14 mouse cellular contexts compared by ENCODE assay signal in genomic region chr3:97932771-97933170, GRCm38 (mm10). TPM values are rescaled to one million over a fixed set of nuclear protein-coding genes. Genes with fewer than 3 reads are reported as not detected.
DNase-seq lines count a peak whose midpoint lies in the region; ATAC-seq lines count a peak whose summit lies in the region.
"Had no signal": no experiment of that assay in that cellular context is flagged by ENCODE, and none has a peak within 500 bp of the region (broad histone marks: within the 10 kb centered on the region; RNA-seq: fewer than 3 reads in every experiment).

No protein-coding gene starts in this region.

- H3K9me3 ChIP-seq in forebrain, embryonic 10.5 days, result no peaks in the 10 kb centered on the region
- H3K9me3 ChIP-seq in forebrain, embryonic 16.5 days (ENCODE audit: control insufficient read depth, low read length), result no peaks in the 10 kb centered on the region
- H3K9me3 ChIP-seq in liver, embryonic 11.5 days (ENCODE audit: control insufficient read depth, low read length), result no peaks in the 10 kb centered on the region
- no peaks in the 10 kb centered on the region for H3K9me3 ChIP-seq in embryonic facial prominence, embryonic 10.5 days
- H3K9me3 ChIP-seq in liver, embryonic 15.5 days (replicated peaks), result no peaks in the 10 kb centered on the region
- H3K9me3 ChIP-seq: embryonic facial prominence, embryonic 15.5 days; hindbrain, embryonic 12.5 days; neural tube, embryonic 13.5 days had no signal

- no peaks in the 10 kb centered on the region for H3K36me3 ChIP-seq in forebrain, embryonic 10.5 days (replicated peaks)
- H3K36me3 ChIP-seq in forebrain, embryonic 16.5 days (ENCODE audit: control insufficient read depth, insufficient read depth), result no peaks in the 10 kb centered on the region
- no peaks in the 10 kb centered on the region; the same call in 1 of the 2 replicates for H3K36me3 ChIP-seq in liver, embryonic 11.5 days (ENCODE audit: control insufficient read depth, insufficient read depth, low read length)
- no peaks in the 10 kb centered on the region for H3K36me3 ChIP-seq in embryonic facial prominence, embryonic 10.5 days (replicated peaks)
- no peaks in the 10 kb centered on the region for H3K36me3 ChIP-seq in liver, embryonic 15.5 days (replicated peaks)
- H3K36me3 ChIP-seq: embryonic facial prominence, embryonic 15.5 days; hindbrain, embryonic 12.5 days; neural tube, embryonic 13.5 days had no signal

- H3K4me1 ChIP-seq in forebrain, embryonic 10.5 days, result peaks cover 58% of the 10 kb centered on the region
- peaks cover 12% of the 10 kb centered on the region for H3K4me1 ChIP-seq in forebrain, embryonic 16.5 days (replicated peaks; ENCODE audit: control insufficient read depth, insufficient read depth, low read length)
- H3K4me1 ChIP-seq in liver, embryonic 11.5 days (replicated peaks; ENCODE audit: control insufficient read depth, insufficient read depth, low read length), result peaks cover 44% of the 10 kb centered on the region
- peaks cover 75% of the 10 kb centered on the region for H3K4me1 ChIP-seq in embryonic facial prominence, embryonic 10.5 days
- H3K4me1 ChIP-seq in liver, embryonic 15.5 days (replicated peaks), result peaks cover 81% of the 10 kb centered on the region

- H3K4me2 ChIP-seq in forebrain, embryonic 16.5 days (ENCODE audit: low read length), result no peak overlapping the region
- H3K4me2 ChIP-seq in liver, embryonic 11.5 days, result peak overlapping the region; percentile 62
- peak overlapping the region; percentile 64 for H3K4me2 ChIP-seq in liver, embryonic 15.5 days

- WGBS in forebrain, embryonic 10.5 days, result 49% methylated on average over 11 of the region's 11 CpGs
- WGBS in forebrain, embryonic 16.5 days, result 55% methylated on average over 11 of the region's 11 CpGs
- WGBS in liver, embryonic 11.5 days, result 31% methylated on average over 11 of the region's 11 CpGs
- WGBS in embryonic facial prominence, embryonic 10.5 days, result 43% methylated on average over 11 of the region's 11 CpGs
- 21% methylated on average over 11 of the region's 11 CpGs for WGBS in liver, embryonic 15.5 days (ENCODE audit: insufficient replicate concordance)

- no peak overlapping the region for H3K4me3 ChIP-seq in forebrain, embryonic 10.5 days
- H3K4me3 ChIP-seq in forebrain, embryonic 16.5 days (replicated peaks; ENCODE audit: low read length), result no peak overlapping the region
- H3K4me3 ChIP-seq in liver, embryonic 11.5 days (ENCODE audit: low read depth, low read length), result no peak overlapping the region
- no peak overlapping the region for H3K4me3 ChIP-seq in embryonic facial prominence, embryonic 10.5 days
- H3K4me3 ChIP-seq in liver, embryonic 15.5 days (replicated peaks), result no peak overlapping the region
- H3K4me3 ChIP-seq: hindbrain, embryonic 12.5 days had no signal

- ATAC-seq in forebrain, embryonic 16.5 days, result no peak
- ATAC-seq in liver, embryonic 11.5 days (replicated peaks; ENCODE audit: low FRiP score), result no peak
- ATAC-seq in liver, embryonic 15.5 days (ENCODE audit: insufficient read depth), result no peak

- no peak for DNase-seq in forebrain, embryonic 10.5 days (ENCODE audit: extremely low spot score, low spot score)
- no peak for DNase-seq in liver, embryonic 11.5 days (ENCODE audit: low spot score)
- no peak for DNase-seq in liver
- DNase-seq in embryonic facial prominence, embryonic 10.5 days (ENCODE audit: low spot score), result no peak
- DNase-seq in testis, postnatal 10 days (ENCODE audit: low spot score), result no peak
- no peak for DNase-seq in frontal cortex, adult 2 months (ENCODE audit: extremely low spot score in 1 of 2, low spot score in 1 of 2)
- DNase-seq: cerebellum, postnatal 10 days; kidney, postnatal 10 days; layer of hippocampus, postnatal 36 days had no signal

- peaks cover 25% of the 10 kb centered on the region for H3K27me3 ChIP-seq in forebrain, embryonic 10.5 days (ENCODE audit: poor library complexity, severe bottlenecking)
- H3K27me3 ChIP-seq in forebrain, embryonic 16.5 days (replicated peaks; ENCODE audit: control insufficient read depth, insufficient read depth, low read length), result 0 out of 2 replicates have a peak, but pooled peaks cover 2% of the 10 kb centered on the region
- H3K27me3 ChIP-seq in liver, embryonic 11.5 days (replicated peaks; ENCODE audit: control insufficient read depth, insufficient read depth, low read length), result no peaks in the 10 kb centered on the region
- peaks cover 12% of the 10 kb centered on the region; the same call in 1 of the 2 replicates for H3K27me3 ChIP-seq in embryonic facial prominence, embryonic 10.5 days (replicated peaks; ENCODE audit: low read depth, poor library complexity, severe bottlenecking)
- H3K27me3 ChIP-seq in liver, embryonic 15.5 days, result no peaks in the 10 kb centered on the region
- H3K27me3 ChIP-seq: embryonic facial prominence, embryonic 15.5 days; neural tube, embryonic 13.5 days had no signal

- no peak overlapping the region for H3K9ac ChIP-seq in forebrain, embryonic 16.5 days (replicated peaks; ENCODE audit: low read depth, low read length)
- H3K9ac ChIP-seq in liver, embryonic 11.5 days (ENCODE audit: low read depth, low read length), result no peak overlapping the region
- no peak overlapping the region for H3K9ac ChIP-seq in liver, embryonic 15.5 days
- H3K9ac ChIP-seq: embryonic facial prominence, embryonic 15.5 days had no signal

- peak overlapping the region; percentile 56 for H3K27ac ChIP-seq in forebrain, embryonic 10.5 days
- no peak overlapping the region for H3K27ac ChIP-seq in forebrain, embryonic 16.5 days (ENCODE audit: low read length)
- H3K27ac ChIP-seq in liver, embryonic 11.5 days (ENCODE audit: low read depth, low read length), result no peak overlapping the region
- peak overlapping the region; percentile 65; the same call in 1 of the 2 replicates for H3K27ac ChIP-seq in embryonic facial prominence, embryonic 10.5 days (replicated peaks)
- 0 out of 2 replicates have a peak overlapping the region, but pooled peaks have one; percentile 41 for H3K27ac ChIP-seq in liver, embryonic 15.5 days (replicated peaks)
- H3K27ac ChIP-seq: embryonic facial prominence, embryonic 15.5 days; hindbrain, embryonic 12.5 days; neural tube, embryonic 13.5 days had no signal

RNA-seq across cellular contexts. Expression of gene Sec22b, which starts 31.8 kb away (rescaled TPM):
- 114 TPM in 2 replicates for polyA plus RNA-seq in forebrain, embryonic 10.5 days (2016; fragmentation: Nextera tagmentation; extraction: Ambion mirVana)
- polyA plus RNA-seq in forebrain, embryonic 16.5 days (2015; fragmentation: Nextera tagmentation; extraction: Ambion mirVana), result 108 and 110 TPM in 2 replicates
- 109 and 113 TPM in 2 replicates for polyA plus RNA-seq in liver, embryonic 11.5 days (2014; fragmentation: Nextera tagmentation; extraction: Ambion mirVana)
- 119 and 122 TPM in 2 replicates for polyA plus RNA-seq in embryonic facial prominence, embryonic 10.5 days (2016; fragmentation: Nextera tagmentation; extraction: Ambion mirVana)
- 57.9 and 61.2 TPM in 2 replicates for polyA plus RNA-seq in liver, embryonic 15.5 days (2015; fragmentation: Nextera tagmentation; extraction: Ambion mirVana)
- 63.2 and 65.8 TPM in 2 replicates for polyA plus RNA-seq in frontal cortex, adult 2 months (2012; rRNA removed)

RNA-seq across cellular contexts. Expression of gene Pde4dip, which starts 44.3 kb away (rescaled TPM):
- 18.5 and 18.7 TPM in 2 replicates for polyA plus RNA-seq in forebrain, embryonic 10.5 days (2016; fragmentation: Nextera tagmentation; extraction: Ambion mirVana)
- 82.1 and 83.9 TPM in 2 replicates for polyA plus RNA-seq in forebrain, embryonic 16.5 days (2015; fragmentation: Nextera tagmentation; extraction: Ambion mirVana)
- 16.8 and 16.9 TPM in 2 replicates for polyA plus RNA-seq in liver, embryonic 11.5 days (2014; fragmentation: Nextera tagmentation; extraction: Ambion mirVana)
- 27.0 and 28.2 TPM in 2 replicates for polyA plus RNA-seq in embryonic facial prominence, embryonic 10.5 days (2016; fragmentation: Nextera tagmentation; extraction: Ambion mirVana)
- 9.6 and 10.3 TPM in 2 replicates for polyA plus RNA-seq in liver, embryonic 15.5 days (2015; fragmentation: Nextera tagmentation; extraction: Ambion mirVana)
- polyA plus RNA-seq in frontal cortex, adult 2 months (2012; rRNA removed), result 108 and 109 TPM in 2 replicates

Comparison
In these comparisons a context has a peak if more than half of its experiments do, and no peak if none do; other contexts are left out.
1. H3K27ac ChIP-seq: peak in forebrain, embryonic 10.5 days (single experiment), embryonic facial prominence, embryonic 10.5 days (single experiment) and liver, embryonic 15.5 days (single experiment); none in forebrain, embryonic 16.5 days (single experiment) and liver, embryonic 11.5 days (single experiment).